Mouse (Mus musculus) layer of hippocampus, postnatal 10 days (tissue): Measurements from ENCODE around the gene Kcnj16. TPM values are rescaled to one million over a fixed set of nuclear protein-coding genes. Genes with fewer than 3 reads are reported as not detected.

ENCODE experiments used
- DNase-seq, 2 experiments: peaks; one replicate each; pipeline ENCODE4 v3.0.0; 2021; ENCODE audit warnings: low spot score in 2 of 2
- total RNA-seq, 2 experiments: library from RNA; stranded (reverse); gene quantifications; 2 replicates each; pipeline ENCODE4 v1.2.3; 2021

Gene Kcnj16
- total RNA-seq, 2 experiments from 2014 or later, result 15.2 to 15.4 TPM

GRCm38 (mm10) chr11:111054854-111055822 lies 87.3 kb downstream of the Kcnj16 start:
- DNase-seq, result no peak

GRCm38 (mm10) chr11:111056030-111056429 lies 88.2 kb downstream of the Kcnj16 start:
- peak in 1 of 2 experiments; percentile 27 for DNase-seq

GRCm38 (mm10) chr11:111057435-111057834 lies 89.6 kb downstream of the Kcnj16 start:
- no peak for DNase-seq

- DNase-seq, result no peak
These were observed 91.6 kb downstream of the Kcnj16 start for GRCm38 (mm10) chr11:111059440-111059839.

- no peak for DNase-seq
These were observed 92.4 kb downstream of the Kcnj16 start for GRCm38 (mm10) chr11:111060216-111060615.

- DNase-seq, result peak; percentile 49 to 67
These were observed 97.1 kb downstream of the Kcnj16 start for GRCm38 (mm10) chr11:111064751-111065527.

- peak; percentile 89 to 92 for DNase-seq
These were observed 97.9 kb downstream of the Kcnj16 start, which contains the start of gene Kcnj2 for GRCm38 (mm10) chr11:111065635-111066298. Kcnj2 (plus strand) TSS chr11:111066164.

GRCm38 (mm10) chr11:111066299-111066691 lies 98.5 kb downstream of the Kcnj16 start:
- DNase-seq, result no peak

- DNase-seq, result no peak
These were observed 100.0 kb downstream of the Kcnj16 start for GRCm38 (mm10) chr11:111067787-111068186.

GRCm38 (mm10) chr11:111070460-111070859 lies 102.6 kb downstream of the Kcnj16 start:
- no peak for DNase-seq

- no peak for DNase-seq
These were observed 106.3 kb downstream of the Kcnj16 start for GRCm38 (mm10) chr11:111074131-111074530.

Other genes starting within 250 kb of the Kcnj16 start
- gene Kcnj2, start 98.1 kb downstream of the Kcnj16 start, total RNA-seq, result 1 to 10 TPM; 5.4 to 5.9 TPM